Comparison of ENCODE assay signal across 14 mouse cellular contexts in the genomic region with DNA sequence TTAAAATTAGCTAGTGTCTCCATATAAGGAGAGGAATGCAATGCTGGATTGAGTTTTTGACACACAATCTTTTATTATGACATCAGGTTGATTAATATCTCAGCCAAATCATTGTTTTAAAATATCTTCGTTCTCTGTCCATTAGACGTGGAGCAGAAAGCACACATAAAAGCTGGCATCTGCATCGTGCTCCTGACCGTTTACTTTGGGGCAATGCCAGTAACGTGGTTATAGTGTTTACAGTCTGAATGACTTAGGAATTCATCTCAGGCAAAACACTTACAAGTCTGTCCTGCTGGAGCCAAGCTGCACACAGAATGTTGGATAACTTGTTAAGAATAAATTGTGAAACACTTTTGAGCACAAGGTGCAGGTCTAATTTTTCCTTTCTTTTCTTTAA.
DNase-seq lines count a peak whose midpoint lies in the region; ATAC-seq and TF ChIP-seq lines count a peak whose summit lies in the region.
"Had no signal": no experiment of that assay in that cellular context is flagged by ENCODE, and none has a peak within 500 bp of the region (broad histone marks: within the 10 kb centered on the region; RNA-seq: fewer than 3 reads in every experiment).

No protein-coding gene starts in this region.

- intact Hi-C loops in left cerebral cortex, postnatal 36 days (cut with DNase I), result loop anchor here (5.0 kb wide), 1 partner anchor 598 kb away; no protein-coding TSS in a partner anchor

- peak; percentile 36 for DNase-seq in forebrain, embryonic 14.5 days (ENCODE audit: low spot score)
- DNase-seq in forebrain, postnatal 0 days, result no peak
- peak; percentile 11 for DNase-seq in ovary, adult 18-20 months (ENCODE audit: low spot score)
- DNase-seq in ovary, postnatal 10 days (ENCODE audit: low spot score), result no peak
- DNase-seq in kidney, postnatal 25 days, result peak; percentile 35 to 56
- DNase-seq in testis, postnatal 10 days (ENCODE audit: low spot score), result no peak
- no peak for DNase-seq in left cerebral cortex, postnatal 36 days (ENCODE audit: low spot score in 2 of 2)
- DNase-seq: cerebellum, adult 11-12 months had no signal

- H3K9ac ChIP-seq in forebrain, embryonic 14.5 days (ENCODE audit: low read length), result no peak overlapping the region
- no peak overlapping the region for H3K9ac ChIP-seq in forebrain, postnatal 0 days
- no peak overlapping the region for H3K9ac ChIP-seq in stomach, embryonic 15.5 days
- H3K9ac ChIP-seq: heart, embryonic 15.5 days had no signal

- no peaks in the 10 kb centered on the region; the same call in 1 of the 2 replicates for H3K4me1 ChIP-seq in forebrain, embryonic 14.5 days (ENCODE audit: control insufficient read depth, insufficient read depth, low read length)
- H3K4me1 ChIP-seq in forebrain, postnatal 0 days (ENCODE audit: insufficient read depth), result no peaks in the 10 kb centered on the region
- H3K4me1 ChIP-seq in stomach, embryonic 15.5 days, result no peaks in the 10 kb centered on the region
- H3K4me1 ChIP-seq: heart, embryonic 15.5 days had no signal

- H3K36me3 ChIP-seq in forebrain, embryonic 14.5 days (ENCODE audit: control insufficient read depth, insufficient read depth, low read length), result no peaks in the 10 kb centered on the region
- H3K36me3 ChIP-seq in forebrain, postnatal 0 days (ENCODE audit: insufficient read depth), result no peaks in the 10 kb centered on the region
- H3K36me3 ChIP-seq in stomach, embryonic 15.5 days, result no peaks in the 10 kb centered on the region
- H3K36me3 ChIP-seq: heart, embryonic 15.5 days had no signal

- H3K27me3 ChIP-seq in forebrain, embryonic 14.5 days (replicated peaks; ENCODE audit: control insufficient read depth, insufficient read depth, low read length), result no peaks in the 10 kb centered on the region
- no peaks in the 10 kb centered on the region for H3K27me3 ChIP-seq in forebrain, postnatal 0 days (ENCODE audit: insufficient read depth, low read length)
- no peaks in the 10 kb centered on the region for H3K27me3 ChIP-seq in stomach, embryonic 15.5 days (replicated peaks)
- H3K27me3 ChIP-seq: CH12.LX; heart, embryonic 15.5 days had no signal

- H3K9me3 ChIP-seq in forebrain, embryonic 14.5 days (replicated peaks; ENCODE audit: control insufficient read depth, low read length), result no peaks in the 10 kb centered on the region
- no peaks in the 10 kb centered on the region for H3K9me3 ChIP-seq in forebrain, postnatal 0 days (ENCODE audit: low read length)
- no peaks in the 10 kb centered on the region for H3K9me3 ChIP-seq in stomach, embryonic 15.5 days
- H3K9me3 ChIP-seq: heart, embryonic 15.5 days had no signal

- 62% methylated on average over 5 of the region's 5 CpGs for WGBS in forebrain, embryonic 14.5 days
- 33% methylated on average over 5 of the region's 5 CpGs for WGBS in forebrain, postnatal 0 days
- WGBS in stomach, embryonic 15.5 days, result 13% methylated on average over 5 of the region's 5 CpGs

- no peak overlapping the region for H3K4me3 ChIP-seq in forebrain, embryonic 14.5 days (ENCODE audit: low read depth, low read length)
- H3K4me3 ChIP-seq in forebrain, postnatal 0 days (ENCODE audit: low read depth, low read length), result no peak overlapping the region
- no peak overlapping the region for H3K4me3 ChIP-seq in stomach, embryonic 15.5 days (replicated peaks)
- H3K4me3 ChIP-seq: heart, embryonic 15.5 days; layer of hippocampus, adult 2 months had no signal

- H3K4me2 ChIP-seq in forebrain, embryonic 14.5 days (ENCODE audit: low read length), result no peak overlapping the region
- H3K4me2 ChIP-seq in forebrain, postnatal 0 days (ENCODE audit: low read depth), result no peak overlapping the region
- H3K4me2 ChIP-seq in stomach, embryonic 15.5 days, result no peak overlapping the region
- H3K4me2 ChIP-seq: heart, embryonic 15.5 days; liver, embryonic 11.5 days had no signal

- no peak overlapping the region for H3K27ac ChIP-seq in forebrain, embryonic 14.5 days (ENCODE audit: low read depth, low read length)
- no peak overlapping the region for H3K27ac ChIP-seq in forebrain, postnatal 0 days (ENCODE audit: low read depth, low read length)
- H3K27ac ChIP-seq in stomach, embryonic 15.5 days, result no peak overlapping the region
- H3K27ac ChIP-seq: heart, embryonic 15.5 days; layer of hippocampus, adult 2 months had no signal

- TF ChIP-seq CTCF in forebrain, postnatal 0 days (IDR thresholded peaks at IDR 0.05; ENCODE audit: low read depth), result no peak

- no peak for ATAC-seq in forebrain, embryonic 14.5 days
- ATAC-seq in forebrain, postnatal 0 days, result no peak
- peak; percentile 58; the same call in 1 of the 2 replicates for ATAC-seq in stomach, embryonic 15.5 days (ENCODE audit: insufficient read depth, low FRiP score, low read depth)
- ATAC-seq: midbrain, embryonic 16.5 days had no signal

Comparison
In these comparisons a context has a peak if more than half of its experiments do, and no peak if none do; other contexts are left out.
1. DNase-seq: peak in forebrain, embryonic 14.5 days (single experiment), ovary, adult 18-20 months (single experiment) and kidney, postnatal 25 days (2 of 2); none in forebrain, postnatal 0 days (single experiment), ovary, postnatal 10 days (single experiment), testis, postnatal 10 days (single experiment) and left cerebral cortex, postnatal 36 days (0 of 2).